Mouse (Mus musculus): Measurements from ENCODE around the gene Olfr324. TPM values are rescaled to one million over a fixed set of nuclear protein-coding genes. Genes with fewer than 3 reads are reported as not detected.

Olfr324 gene
- polyA plus RNA-seq, 1 experiment = not detected

GRCm38 (mm10) chr11:58638176-58638701, 43.3 kb downstream of the Olfr324 start:
- Histone ChIP-seq H3K36me3 (ENCODE audit: control insufficient read depth, insufficient read depth, low read length, poor library complexity, severe bottlenecking) (no peaks in the 10 kb centered on the region), H3K9me3 (replicated peaks; ENCODE audit: control insufficient read depth, insufficient read depth, low read length, poor library complexity, severe bottlenecking) (no peaks in the 10 kb centered on the region), H3K4me1 (ENCODE audit: control insufficient read depth, insufficient read depth, low read length) (no peaks in the 10 kb centered on the region), H3K27ac (ENCODE audit: insufficient read depth, low read length) (no peak overlapping the region), H3K4me3 (ENCODE audit: low read depth, low read length) (no peak overlapping the region), H3K27me3 (ENCODE audit: control insufficient read depth, insufficient read depth, low read length, poor library complexity, severe bottlenecking) (peaks cover 2% of the 10 kb centered on the region), H3K9ac (ENCODE audit: low read depth, poor library complexity, severe bottlenecking) (no peak overlapping the region)
- TF ChIP-seq EP300 (IDR thresholded peaks at IDR 0.05; ENCODE audit: insufficient read depth, low read depth, low read length) = no peak
- TF ChIP-seq CTCF (IDR thresholded peaks at IDR 0.05; ENCODE audit: low read depth, low read length) = no peak

- no peaks in the 10 kb centered on the region for H3K36me3 ChIP-seq (ENCODE audit: control insufficient read depth, insufficient read depth, low read length, poor library complexity, severe bottlenecking)
- TF ChIP-seq CTCF (IDR thresholded peaks at IDR 0.05; ENCODE audit: low read depth, low read length) (no peak), EP300 (IDR thresholded peaks at IDR 0.05; ENCODE audit: insufficient read depth, low read depth, low read length) (no peak), POLR2A (IDR thresholded peaks at IDR 0.05; ENCODE audit: insufficient read depth, low read length) (no peak)
- peak within 1 kb of the TSS; percentile 29 for H3K4me3 ChIP-seq (ENCODE audit: low read depth, low read length)
- H3K27me3 ChIP-seq (ENCODE audit: control insufficient read depth, insufficient read depth, low read length, poor library complexity, severe bottlenecking) = peaks cover 2% of the 10 kb centered on the region
- H3K4me1 ChIP-seq (ENCODE audit: control insufficient read depth, insufficient read depth, low read length) = no peaks in the 10 kb centered on the region
- no peak within 1 kb of the TSS for H3K9ac ChIP-seq (ENCODE audit: low read depth, poor library complexity, severe bottlenecking)
- H3K27ac ChIP-seq (ENCODE audit: insufficient read depth, low read length) = no peak within 1 kb of the TSS
- no peaks in the 10 kb centered on the region for H3K9me3 ChIP-seq (replicated peaks; ENCODE audit: control insufficient read depth, insufficient read depth, low read length, poor library complexity, severe bottlenecking)
These were observed 45.5 kb downstream of the Olfr324 start, which contains the start of gene Trim58 for GRCm38 (mm10) chr11:58640272-58640867. TSS of gene Trim58 (plus strand) at chr11:58640465.

- Histone ChIP-seq H3K27me3 (ENCODE audit: control insufficient read depth, insufficient read depth, low read length, poor library complexity, severe bottlenecking) (peaks cover 2% of the 10 kb centered on the region; the same call in 1 of the 2 replicates), H3K9ac (ENCODE audit: low read depth, poor library complexity, severe bottlenecking) (no peak overlapping the region), H3K27ac (ENCODE audit: insufficient read depth, low read length) (no peak overlapping the region)
These were observed 46.1 kb downstream of the Olfr324 start for GRCm38 (mm10) chr11:58641057-58641456.

GRCm38 (mm10) chr11:58641638-58642358, 46.9 kb downstream of the Olfr324 start:
- no peak overlapping the region for H3K4me3 ChIP-seq (ENCODE audit: low read depth, low read length)
- no peak overlapping the region for H3K9ac ChIP-seq (ENCODE audit: low read depth, poor library complexity, severe bottlenecking)
- H3K27me3 ChIP-seq (ENCODE audit: control insufficient read depth, insufficient read depth, low read length, poor library complexity, severe bottlenecking) = peaks cover 2% of the 10 kb centered on the region; the same call in 1 of the 2 replicates
- H3K27ac ChIP-seq (ENCODE audit: insufficient read depth, low read length) = no peak overlapping the region
- H3K4me1 ChIP-seq (ENCODE audit: control insufficient read depth, insufficient read depth, low read length) = no peaks in the 10 kb centered on the region
- no peaks in the 10 kb centered on the region for H3K9me3 ChIP-seq (replicated peaks; ENCODE audit: control insufficient read depth, insufficient read depth, low read length, poor library complexity, severe bottlenecking)
- TF ChIP-seq CTCF (IDR thresholded peaks at IDR 0.05; ENCODE audit: low read depth, low read length) (no peak), POLR2A (IDR thresholded peaks at IDR 0.05; ENCODE audit: insufficient read depth, low read length) (no peak), EP300 (IDR thresholded peaks at IDR 0.05; ENCODE audit: insufficient read depth, low read depth, low read length) (no peak)
- H3K36me3 ChIP-seq (ENCODE audit: control insufficient read depth, insufficient read depth, low read length, poor library complexity, severe bottlenecking) = no peaks in the 10 kb centered on the region

More at GRCm38 (mm10) chr11:58641057-58641456, 46.1 kb downstream of the Olfr324 start:
- TF ChIP-seq EP300 (IDR thresholded peaks at IDR 0.05; ENCODE audit: insufficient read depth, low read depth, low read length) (no peak), POLR2A (IDR thresholded peaks at IDR 0.05; ENCODE audit: insufficient read depth, low read length) (no peak), CTCF (IDR thresholded peaks at IDR 0.05; ENCODE audit: low read depth, low read length) (no peak)
- Histone ChIP-seq H3K4me3 (ENCODE audit: low read depth, low read length) (no peak overlapping the region), H3K36me3 (ENCODE audit: control insufficient read depth, insufficient read depth, low read length, poor library complexity, severe bottlenecking) (no peaks in the 10 kb centered on the region), H3K4me1 (ENCODE audit: control insufficient read depth, insufficient read depth, low read length) (no peaks in the 10 kb centered on the region), H3K9me3 (replicated peaks; ENCODE audit: control insufficient read depth, insufficient read depth, low read length, poor library complexity, severe bottlenecking) (no peaks in the 10 kb centered on the region)

- Histone ChIP-seq H3K9me3 (replicated peaks; ENCODE audit: control insufficient read depth, insufficient read depth, low read length, poor library complexity, severe bottlenecking) (no peaks in the 10 kb centered on the region), H3K9ac (ENCODE audit: low read depth, poor library complexity, severe bottlenecking) (no peak overlapping the region), H3K4me1 (ENCODE audit: control insufficient read depth, insufficient read depth, low read length) (no peaks in the 10 kb centered on the region), H3K27ac (ENCODE audit: insufficient read depth, low read length) (no peak overlapping the region), H3K27me3 (ENCODE audit: control insufficient read depth, insufficient read depth, low read length, poor library complexity, severe bottlenecking) (peaks cover 2% of the 10 kb centered on the region; the same call in 1 of the 2 replicates), H3K36me3 (ENCODE audit: control insufficient read depth, insufficient read depth, low read length, poor library complexity, severe bottlenecking) (no peaks in the 10 kb centered on the region), H3K4me3 (ENCODE audit: low read depth, low read length) (no peak overlapping the region)
- TF ChIP-seq EP300 (IDR thresholded peaks at IDR 0.05; ENCODE audit: insufficient read depth, low read depth, low read length) (no peak), CTCF (IDR thresholded peaks at IDR 0.05; ENCODE audit: low read depth, low read length) (peak; percentile 92)
These were observed 48.4 kb downstream of the Olfr324 start for GRCm38 (mm10) chr11:58643350-58643749.

Other genes starting within 250 kb of the Olfr324 start
- not detected in 2 replicates for gene Lypd8, start 216.1 kb upstream of the Olfr324 start, polyA plus RNA-seq (2011; ENCODE audit: insufficient read depth, insufficient read length, low read depth, missing spikeins)
- not detected in 2 replicates for gene 1810065E05Rik, start 174.0 kb upstream of the Olfr324 start, polyA plus RNA-seq (2011; ENCODE audit: insufficient read depth, insufficient read length, low read depth, missing spikeins)
- gene Gm12253, start 162.6 kb upstream of the Olfr324 start, polyA plus RNA-seq (2011; ENCODE audit: insufficient read depth, insufficient read length, low read depth, missing spikeins) = not detected in 2 replicates
- not detected in 2 replicates for gene Lypd9, start 142.2 kb upstream of the Olfr324 start, polyA plus RNA-seq (2011; ENCODE audit: insufficient read depth, insufficient read length, low read depth, missing spikeins)
- gene Olfr30, start 132.8 kb upstream of the Olfr324 start, polyA plus RNA-seq (2011; ENCODE audit: insufficient read depth, insufficient read length, low read depth, missing spikeins) = not detected in 2 replicates
- gene Olfr332, start 102.6 kb upstream of the Olfr324 start, polyA plus RNA-seq (2011; ENCODE audit: insufficient read depth, insufficient read length, low read depth, missing spikeins) = not detected in 2 replicates
- not detected in 2 replicates for gene Olfr331, start 92.5 kb upstream of the Olfr324 start, polyA plus RNA-seq (2011; ENCODE audit: insufficient read depth, insufficient read length, low read depth, missing spikeins)
- gene Olfr330, start 60.3 kb upstream of the Olfr324 start, polyA plus RNA-seq (2011; ENCODE audit: insufficient read depth, insufficient read length, low read depth, missing spikeins) = not detected in 2 replicates
- gene Olfr329-ps, start 48.7 kb upstream of the Olfr324 start, polyA plus RNA-seq (2011; ENCODE audit: insufficient read depth, insufficient read length, low read depth, missing spikeins) = not detected in 2 replicates
- not detected in 2 replicates for gene Olfr328, start 39.5 kb upstream of the Olfr324 start, polyA plus RNA-seq (2011; ENCODE audit: insufficient read depth, insufficient read length, low read depth, missing spikeins)
- gene Olfr224, start 24.6 kb upstream of the Olfr324 start, polyA plus RNA-seq (2011; ENCODE audit: insufficient read depth, insufficient read length, low read depth, missing spikeins) = not detected in 2 replicates
- not detected in 2 replicates for gene Olfr325, start 17.4 kb upstream of the Olfr324 start, polyA plus RNA-seq (2011; ENCODE audit: insufficient read depth, insufficient read length, low read depth, missing spikeins)
- gene 2210407C18Rik, start 21.0 kb downstream of the Olfr324 start, polyA plus RNA-seq (2011; ENCODE audit: insufficient read depth, insufficient read length, low read depth, missing spikeins) = not detected in 2 replicates
- gene Olfr323, start 35.4 kb downstream of the Olfr324 start, polyA plus RNA-seq (2011; ENCODE audit: insufficient read depth, insufficient read length, low read depth, missing spikeins) = not detected in 2 replicates
- gene Trim58, start 45.4 kb downstream of the Olfr324 start, polyA plus RNA-seq (2011; ENCODE audit: insufficient read depth, insufficient read length, low read depth, missing spikeins) = not detected in 2 replicates
- gene Olfr322, start 63.7 kb downstream of the Olfr324 start, polyA plus RNA-seq (2011; ENCODE audit: insufficient read depth, insufficient read length, low read depth, missing spikeins) = not detected in 2 replicates
- not detected in 2 replicates for gene Olfr320, start 86.0 kb downstream of the Olfr324 start, polyA plus RNA-seq (2011; ENCODE audit: insufficient read depth, insufficient read length, low read depth, missing spikeins)
- not detected in 2 replicates for gene Olfr319, start 104.0 kb downstream of the Olfr324 start, polyA plus RNA-seq (2011; ENCODE audit: insufficient read depth, insufficient read length, low read depth, missing spikeins)
- gene Olfr318, start 128.9 kb downstream of the Olfr324 start, polyA plus RNA-seq (2011; ENCODE audit: insufficient read depth, insufficient read length, low read depth, missing spikeins) = not detected in 2 replicates
- gene Olfr317, start 144.1 kb downstream of the Olfr324 start, polyA plus RNA-seq (2011; ENCODE audit: insufficient read depth, insufficient read length, low read depth, missing spikeins) = not detected in 2 replicates
- not detected in 2 replicates for gene Olfr316, start 157.6 kb downstream of the Olfr324 start, polyA plus RNA-seq (2011; ENCODE audit: insufficient read depth, insufficient read length, low read depth, missing spikeins)
- not detected in 2 replicates for gene Olfr315, start 178.1 kb downstream of the Olfr324 start, polyA plus RNA-seq (2011; ENCODE audit: insufficient read depth, insufficient read length, low read depth, missing spikeins)
- not detected in 2 replicates for gene Olfr314, start 187.8 kb downstream of the Olfr324 start, polyA plus RNA-seq (2011; ENCODE audit: insufficient read depth, insufficient read length, low read depth, missing spikeins)
- gene Fam183b, start 206.8 kb downstream of the Olfr324 start, polyA plus RNA-seq (2011; ENCODE audit: insufficient read depth, insufficient read length, low read depth, missing spikeins) = not detected in 2 replicates
- not detected in 2 replicates for gene Olfr313, start 219.9 kb downstream of the Olfr324 start, polyA plus RNA-seq (2011; ENCODE audit: insufficient read depth, insufficient read length, low read depth, missing spikeins)
- gene Olfr312, start 234.1 kb downstream of the Olfr324 start, polyA plus RNA-seq (2011; ENCODE audit: insufficient read depth, insufficient read length, low read depth, missing spikeins) = not detected in 2 replicates
- not detected in 2 replicates for gene Olfr311, start 244.1 kb downstream of the Olfr324 start, polyA plus RNA-seq (2011; ENCODE audit: insufficient read depth, insufficient read length, low read depth, missing spikeins)